Mouse (Mus musculus) thymus, adult 2 months (tissue): ENCODE measurements around the gene Catsperg1.

Source experiments
- CTCF ChIP-seq: fragments of 200-500 bp; IDR thresholded peaks from 2 replicates; pipeline ENCODE4 v1.5.1; 2012; ENCODE audit warnings: mild to moderate bottlenecking, control low read depth, low read length, moderate library complexity, borderline replicate concordance; ENCODE audit not compliant: control insufficient read depth, poor library complexity, insufficient read depth; ENCODE audit errors: extremely low read depth
- POLR2A ChIP-seq: fragments of 200-500 bp; IDR thresholded peaks from 2 replicates; pipeline ENCODE4 v1.6.1; 2012; ENCODE audit warnings: mild to moderate bottlenecking, low read length, control low read depth, moderate library complexity; ENCODE audit not compliant: control insufficient read depth, poor library complexity, insufficient read depth; ENCODE audit errors: extremely low read depth

DNA sequence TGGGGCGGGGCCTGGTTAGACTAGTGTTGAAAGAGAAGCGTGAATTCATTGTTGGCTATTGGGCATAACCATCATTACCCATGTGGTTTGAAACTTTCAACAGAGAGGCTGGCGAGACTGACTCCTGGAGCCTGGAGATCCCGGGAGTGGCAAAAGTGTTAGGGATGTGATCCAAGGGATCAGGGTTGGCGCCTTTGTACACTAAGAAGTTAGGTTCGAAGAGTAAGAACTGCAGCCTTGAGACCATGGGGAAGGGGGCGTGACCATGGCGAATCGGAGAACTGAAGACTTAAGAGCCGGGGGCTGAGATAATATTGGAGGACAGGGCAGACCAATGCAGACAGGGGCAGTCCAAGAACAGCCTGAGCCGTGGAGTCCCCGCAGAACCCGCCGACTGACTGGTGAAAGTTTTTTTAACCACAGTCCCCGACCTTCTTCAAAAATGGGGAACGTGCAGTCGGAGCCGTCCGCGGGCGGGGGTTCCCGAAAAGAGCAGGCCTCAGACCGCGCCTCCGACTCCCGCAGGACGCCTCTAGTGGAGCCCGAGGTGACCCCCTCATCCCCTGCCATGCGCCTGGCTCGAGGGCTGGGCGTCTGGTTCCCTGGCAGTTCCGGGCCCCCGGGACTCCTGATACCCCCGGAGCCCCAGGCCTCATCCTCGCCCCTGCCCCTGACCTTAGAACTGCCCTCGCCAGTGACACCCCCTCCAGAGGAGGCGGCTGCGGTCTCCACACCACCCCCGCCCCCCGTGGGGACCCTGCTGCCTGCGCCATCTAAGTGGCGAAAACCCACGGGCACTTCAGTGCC, 42.9 kb downstream of the Catsperg1 start:
- TF ChIP-seq POLR2A (no peak), CTCF (no peak)
